Mouse (Mus musculus): ENCODE measurements around the gene Mucl1.

Mucl1 gene

DNA sequence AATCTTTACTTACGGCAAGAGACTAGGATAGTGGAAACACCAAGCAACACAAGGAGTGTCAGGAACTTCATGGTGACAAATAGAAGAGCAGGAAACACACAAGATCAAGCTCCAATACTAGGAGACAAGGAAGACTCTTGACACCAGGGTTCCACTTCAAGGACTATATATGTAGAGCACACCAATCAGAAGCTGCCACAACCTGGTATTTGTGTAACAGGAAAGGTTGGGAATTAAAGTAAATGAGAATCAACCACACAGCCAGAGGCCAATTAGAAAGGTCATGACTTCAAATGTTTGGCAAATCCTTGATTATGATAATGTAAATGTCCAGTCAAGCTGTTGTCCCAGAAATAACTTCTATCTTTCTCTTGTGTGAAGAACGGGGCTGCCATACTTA lies at the start of gene Mucl1:
Gene Mucl1 (minus strand): TSS at position 101 of the 400 bp plus-strand sequence.
- TF ChIP-seq GATA4 (IDR thresholded peaks at IDR 0.05; ENCODE audit: insufficient replicate concordance, low read length) = no peak
